Mouse (Mus musculus): ENCODE measurements around the gene Sept11. TPM values are rescaled to one million over a fixed set of nuclear protein-coding genes. Genes with fewer than 3 reads are reported as not detected.

Gene Sept11
- polyA plus RNA-seq (2012; ENCODE audit: insufficient read depth, low replicate concordance): 8.9 and 29.8 TPM in 2 replicates

DNA sequence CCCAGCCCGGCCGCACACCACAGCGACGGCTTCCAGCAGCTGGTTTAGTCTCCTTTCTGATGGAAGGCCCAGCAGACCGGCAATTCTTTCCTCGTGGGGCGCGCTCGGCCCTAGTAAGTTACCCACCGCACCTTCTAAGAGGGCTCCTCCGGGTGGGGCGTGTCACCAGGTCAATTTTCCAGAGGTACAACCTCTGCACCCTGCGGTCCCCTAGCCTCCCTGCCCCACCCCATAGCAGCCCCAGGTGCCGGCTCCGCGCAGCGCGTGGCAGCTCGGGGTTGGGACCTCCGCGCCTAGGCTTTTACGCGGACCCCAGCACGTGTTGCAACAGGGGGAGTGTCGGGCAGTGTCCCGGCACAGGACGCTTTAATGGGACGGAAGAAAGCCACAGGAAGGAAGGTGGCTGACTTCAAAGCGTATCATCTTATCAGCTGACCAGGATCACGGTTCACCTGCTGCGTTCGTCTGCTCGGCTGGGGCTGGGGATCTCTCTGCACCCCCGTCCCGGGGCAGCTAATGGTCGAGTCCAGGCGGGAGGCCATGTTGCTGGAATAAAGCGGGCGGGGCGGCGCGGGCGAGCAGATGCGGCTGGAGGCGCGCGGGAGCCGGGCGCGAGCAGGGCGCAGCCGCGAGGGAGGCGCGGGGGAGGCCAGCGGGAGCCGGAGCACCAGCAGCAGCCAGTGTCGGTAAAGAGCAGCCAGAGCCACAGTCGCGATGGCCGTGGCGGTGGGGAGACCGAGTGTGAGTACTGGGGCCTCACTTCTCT lies at the start of gene Sept11:
Gene Sept11, plus strand, starts transcription at position 581 of the 766 bp plus-strand sequence.
- H3K36me3 ChIP-seq (replicated peaks; ENCODE audit: low read length): peaks cover 25% of the 10 kb centered on the region
- peak within 1 kb of the TSS; percentile 100 for H3K4me3 ChIP-seq (replicated peaks)
- H3K9me3 ChIP-seq: no peaks in the 10 kb centered on the region
- no peaks in the 10 kb centered on the region for H3K27me3 ChIP-seq (replicated peaks)
- peaks cover 65% of the 10 kb centered on the region for H3K4me1 ChIP-seq
- TF ChIP-seq GATA1 (IDR thresholded peaks at IDR 0.05; ENCODE audit: borderline replicate concordance, low read length) (no peak), FLI1 (IDR thresholded peaks at IDR 0.05; ENCODE audit: low read length) (no peak)

DNA sequence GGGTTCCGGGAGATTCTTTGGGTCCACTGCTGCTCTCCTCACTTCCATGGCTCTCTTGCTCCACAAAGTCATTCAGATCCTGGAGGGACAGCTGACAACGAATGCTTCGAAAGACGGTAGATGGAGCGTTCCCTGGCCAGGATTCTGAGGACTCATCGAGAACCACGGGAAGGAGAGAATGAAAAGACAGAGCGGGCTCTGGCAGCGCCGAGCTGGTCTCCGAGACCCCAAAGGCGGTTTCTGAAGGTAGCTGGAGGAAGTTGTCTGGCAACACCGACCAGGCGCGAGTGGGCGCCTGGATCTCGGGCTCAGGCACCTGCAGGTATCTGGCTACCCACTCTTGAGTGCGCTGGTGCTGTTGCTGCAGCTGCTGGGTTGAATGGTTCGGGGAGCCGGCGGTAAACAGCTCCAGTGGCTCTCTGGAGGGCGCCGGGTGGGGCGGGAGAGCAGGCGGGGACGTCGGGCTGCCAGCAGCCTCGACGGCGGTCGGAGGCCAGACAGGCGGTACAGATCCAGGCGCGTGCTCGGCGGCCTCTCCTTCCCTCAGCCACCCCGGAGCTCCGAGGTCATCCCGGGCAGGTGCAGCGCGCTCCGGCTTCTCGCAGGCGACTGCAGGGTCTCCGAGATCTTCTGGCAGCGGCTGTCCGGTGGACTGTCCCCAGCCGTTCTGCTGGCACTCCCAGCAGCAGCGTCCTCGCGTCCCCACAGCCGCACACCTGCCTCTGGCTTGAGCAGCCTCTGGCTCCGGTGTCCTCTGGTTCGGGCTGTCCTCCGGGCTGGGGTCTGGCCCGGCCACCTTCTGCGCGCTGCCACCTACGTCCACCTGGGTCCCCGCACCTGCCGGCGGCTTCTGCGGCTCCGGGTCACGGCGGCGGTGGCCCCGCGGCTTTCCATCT lies 49.3 kb upstream of the Sept11 start:
- Histone ChIP-seq H3K9me3 (peaks cover 4% of the 10 kb centered on the region; the same call in 1 of the 2 replicates), H3K27me3 (replicated peaks) (peaks cover 87% of the 10 kb centered on the region), H3K36me3 (replicated peaks; ENCODE audit: low read length) (no peaks in the 10 kb centered on the region), H3K4me3 (replicated peaks) (peak overlapping the region; percentile 90), H3K4me1 (peaks cover 45% of the 10 kb centered on the region)
- TF ChIP-seq FLI1 (IDR thresholded peaks at IDR 0.05; ENCODE audit: low read length): no peak
- no peak for TF ChIP-seq GATA1 (IDR thresholded peaks at IDR 0.05; ENCODE audit: borderline replicate concordance, low read length)

DNA sequence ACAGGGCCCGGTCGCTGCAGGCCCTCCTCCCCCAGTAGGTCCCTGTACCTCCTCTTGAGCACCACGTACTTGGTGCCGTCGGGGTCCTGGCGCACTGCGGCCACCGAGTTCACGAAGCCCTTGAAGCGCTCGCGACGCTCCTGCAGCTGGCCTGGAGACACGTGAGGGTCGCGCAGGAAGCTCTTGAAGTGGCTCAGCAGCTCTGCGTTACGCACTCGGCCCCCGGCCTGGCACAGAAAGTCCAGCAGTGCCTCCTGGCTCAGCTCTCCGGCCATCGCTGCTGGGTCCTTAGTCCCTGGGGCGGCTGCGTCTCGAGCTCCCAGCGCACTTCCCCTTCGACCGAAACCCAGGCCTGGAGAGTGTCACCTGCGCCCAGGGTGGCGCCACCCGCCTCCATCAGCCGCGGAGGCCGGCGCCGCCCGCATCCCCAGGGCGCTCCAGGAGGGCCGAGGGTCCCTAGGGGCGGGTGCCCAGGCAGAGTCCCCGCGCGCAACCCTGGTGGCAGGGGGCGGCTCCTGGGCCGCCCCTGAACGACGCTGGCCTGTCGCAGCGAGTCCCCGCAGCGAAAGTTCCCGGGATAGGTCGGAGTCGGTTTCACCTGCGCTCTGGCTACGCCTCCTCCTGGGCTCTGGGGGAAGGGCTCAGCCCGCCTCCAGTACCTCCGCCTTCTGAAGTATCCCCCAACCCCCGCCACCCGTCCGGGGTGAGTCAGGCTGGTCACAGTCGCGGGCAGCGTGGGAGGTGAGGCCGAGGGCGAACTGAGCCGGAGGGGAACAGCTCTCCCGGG lies 48.5 kb upstream of the Sept11 start, which contains the start of gene Sowahb:
Gene Sowahb, minus strand, starts transcription at position 439 of the 787 bp plus-strand sequence.
- H3K4me3 ChIP-seq (replicated peaks): peak within 1 kb of the TSS; percentile 90

DNA sequence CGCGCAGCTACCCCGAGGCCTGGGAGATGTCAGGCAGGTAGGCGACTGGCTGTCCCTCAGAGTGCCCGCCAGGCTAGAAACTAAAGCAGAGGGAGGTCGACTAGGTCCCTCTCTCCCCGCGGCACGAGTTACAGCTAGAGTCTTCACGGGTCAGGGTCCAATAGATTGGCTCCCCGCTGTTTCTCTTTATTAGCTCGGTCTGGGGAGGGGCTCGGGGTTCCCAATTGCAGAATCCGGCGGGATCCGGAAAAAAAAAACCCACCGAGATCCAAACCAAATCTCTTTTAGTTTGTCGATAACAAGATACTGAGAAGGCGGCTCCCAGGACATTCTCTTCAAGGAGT lies 47.9 kb upstream of the Sept11 start:
- TF ChIP-seq FLI1 (IDR thresholded peaks at IDR 0.05; ENCODE audit: low read length): no peak
- TF ChIP-seq GATA1 (IDR thresholded peaks at IDR 0.05; ENCODE audit: borderline replicate concordance, low read length): no peak
- peaks cover 41% of the 10 kb centered on the region for H3K4me1 ChIP-seq
- H3K27me3 ChIP-seq (replicated peaks): peaks cover 90% of the 10 kb centered on the region
- H3K4me3 ChIP-seq (replicated peaks): peak overlapping the region; percentile 90
- no peaks in the 10 kb centered on the region for H3K36me3 ChIP-seq (replicated peaks; ENCODE audit: low read length)
- peaks cover 4% of the 10 kb centered on the region; the same call in 1 of the 2 replicates for H3K9me3 ChIP-seq

More for the DNA sequence above, 48.5 kb upstream of the Sept11 start, which contains the start of gene Sowahb:
- TF ChIP-seq GATA1 (IDR thresholded peaks at IDR 0.05; ENCODE audit: borderline replicate concordance, low read length) (no peak), FLI1 (IDR thresholded peaks at IDR 0.05; ENCODE audit: low read length) (no peak)
- peaks cover 4% of the 10 kb centered on the region; the same call in 1 of the 2 replicates for H3K9me3 ChIP-seq
- H3K36me3 ChIP-seq (replicated peaks; ENCODE audit: low read length): no peaks in the 10 kb centered on the region
- H3K27me3 ChIP-seq (replicated peaks): peaks cover 91% of the 10 kb centered on the region
- peaks cover 43% of the 10 kb centered on the region for H3K4me1 ChIP-seq

DNA sequence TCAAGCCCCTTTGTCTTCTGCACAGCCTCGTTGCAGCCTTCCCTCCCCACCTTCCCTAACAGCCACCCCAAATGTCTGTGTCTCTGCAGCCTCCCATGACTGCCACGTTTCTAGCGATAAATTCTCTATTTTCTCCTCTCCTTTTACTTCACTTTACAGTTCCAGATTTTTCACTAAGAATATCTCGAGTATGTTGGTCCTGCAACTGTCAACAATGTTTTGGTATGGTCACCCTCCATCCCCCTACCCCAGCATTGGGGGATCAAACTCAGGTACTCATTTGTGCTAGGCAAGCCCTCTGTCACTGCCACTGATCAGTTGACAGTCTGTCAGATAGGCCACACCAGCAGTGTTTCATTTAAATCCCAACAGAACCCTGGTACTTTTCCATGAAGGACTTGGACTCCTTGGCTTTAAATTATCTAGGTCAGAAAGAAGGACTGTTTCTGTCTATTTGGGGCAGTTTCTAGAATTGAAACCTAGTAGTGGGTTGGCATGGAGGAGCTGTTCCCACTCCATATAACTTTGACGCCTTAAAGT lies 46.9 kb upstream of the Sept11 start:
- Histone ChIP-seq H3K9me3 (peaks cover 8% of the 10 kb centered on the region), H3K4me1 (peaks cover 42% of the 10 kb centered on the region), H3K4me3 (replicated peaks) (no peak overlapping the region), H3K36me3 (replicated peaks; ENCODE audit: low read length) (no peaks in the 10 kb centered on the region), H3K27me3 (replicated peaks) (peaks cover 89% of the 10 kb centered on the region)
- TF ChIP-seq GATA1 (IDR thresholded peaks at IDR 0.05; ENCODE audit: borderline replicate concordance, low read length) (no peak), FLI1 (IDR thresholded peaks at IDR 0.05; ENCODE audit: low read length) (no peak)

DNA sequence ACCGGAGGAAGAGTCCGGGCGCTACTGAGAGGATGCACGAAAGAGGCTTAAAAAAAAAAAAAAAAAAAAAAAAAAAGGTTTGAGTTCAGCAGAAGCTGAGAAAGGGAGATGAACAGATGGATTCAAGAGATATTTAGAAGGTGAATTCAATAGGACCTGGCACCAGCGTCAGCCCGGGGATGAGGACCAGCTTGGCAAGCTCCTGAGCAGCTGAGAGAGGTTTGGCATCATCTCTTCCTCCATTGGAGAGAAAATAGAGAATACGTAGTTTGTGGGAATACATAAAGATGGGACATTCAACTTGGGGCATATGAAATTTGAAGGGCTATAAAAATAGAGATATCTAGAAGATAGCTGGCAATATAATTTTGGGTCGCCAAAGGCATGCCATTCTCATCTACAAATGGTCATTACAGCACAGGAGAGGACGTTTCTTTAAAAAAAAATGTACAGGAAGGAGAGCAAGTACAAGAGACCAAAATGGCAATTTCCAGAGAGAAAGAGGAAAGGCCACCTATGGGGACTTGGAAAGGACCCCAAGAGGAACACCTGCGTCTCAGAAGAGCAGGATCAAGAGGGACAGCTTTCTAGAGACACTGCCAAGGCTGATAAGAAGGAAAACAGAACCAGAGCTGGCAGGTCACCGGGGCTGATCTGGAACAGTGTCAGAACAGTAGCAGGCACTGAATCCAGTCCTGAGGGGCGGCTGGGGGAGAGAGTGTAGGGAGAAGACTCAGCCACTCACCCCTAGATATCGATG lies 44.6 kb upstream of the Sept11 start:
- Histone ChIP-seq H3K9me3 (peaks cover 4% of the 10 kb centered on the region), H3K36me3 (replicated peaks; ENCODE audit: low read length) (no peaks in the 10 kb centered on the region), H3K4me3 (replicated peaks) (no peak overlapping the region), H3K4me1 (peaks cover 39% of the 10 kb centered on the region), H3K27me3 (replicated peaks) (peaks cover 66% of the 10 kb centered on the region)
- TF ChIP-seq GATA1 (IDR thresholded peaks at IDR 0.05; ENCODE audit: borderline replicate concordance, low read length) (no peak), FLI1 (IDR thresholded peaks at IDR 0.05; ENCODE audit: low read length) (no peak)

DNA sequence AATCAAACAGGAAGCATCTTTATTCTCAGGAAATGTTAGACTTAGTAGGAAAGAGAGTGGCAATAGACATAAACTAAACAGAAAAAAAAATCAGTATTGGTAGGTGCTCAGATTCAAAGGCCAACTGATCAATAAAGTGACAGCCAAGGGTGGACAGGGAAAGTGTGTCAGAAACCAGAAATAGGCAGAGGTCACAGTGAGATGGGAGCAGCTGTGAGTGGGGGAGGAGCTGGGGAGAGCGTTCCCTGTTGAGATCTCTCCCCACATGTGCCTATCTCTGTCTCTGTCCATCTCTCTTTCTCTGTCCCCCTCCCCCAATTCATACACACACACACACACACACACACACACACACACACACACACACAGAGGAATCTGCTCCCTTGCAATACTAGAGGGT lies 43.3 kb upstream of the Sept11 start:
- Histone ChIP-seq H3K36me3 (replicated peaks; ENCODE audit: low read length) (no peaks in the 10 kb centered on the region), H3K4me3 (replicated peaks) (no peak overlapping the region), H3K27me3 (replicated peaks) (peaks cover 56% of the 10 kb centered on the region), H3K9me3 (peaks cover 4% of the 10 kb centered on the region), H3K4me1 (peaks cover 37% of the 10 kb centered on the region)
- TF ChIP-seq FLI1 (IDR thresholded peaks at IDR 0.05; ENCODE audit: low read length) (no peak), GATA1 (IDR thresholded peaks at IDR 0.05; ENCODE audit: borderline replicate concordance, low read length) (no peak)

DNA sequence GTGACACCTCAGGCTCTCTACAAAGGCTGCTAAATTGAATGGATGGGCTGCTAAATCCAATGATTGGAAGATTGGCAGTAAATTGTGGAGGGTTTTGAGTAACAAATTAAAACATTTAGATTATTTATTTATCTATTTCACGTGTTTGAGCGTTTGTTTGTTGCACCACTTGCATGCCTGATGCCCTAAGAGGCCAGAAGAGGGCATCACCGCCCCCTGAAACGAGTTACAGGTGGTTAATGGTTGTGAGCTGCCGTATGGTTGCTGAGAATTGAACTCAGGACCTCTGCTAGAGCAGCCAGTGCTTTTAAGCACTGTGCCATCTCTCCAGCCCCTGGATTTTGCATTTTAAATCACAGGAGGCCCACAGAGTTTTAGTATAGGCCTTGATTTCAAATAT lies 42.2 kb upstream of the Sept11 start:
- Histone ChIP-seq H3K9me3 (peaks cover 4% of the 10 kb centered on the region), H3K36me3 (replicated peaks; ENCODE audit: low read length) (no peaks in the 10 kb centered on the region), H3K4me1 (peaks cover 31% of the 10 kb centered on the region), H3K27me3 (replicated peaks) (peaks cover 46% of the 10 kb centered on the region), H3K4me3 (replicated peaks) (no peak overlapping the region)
- TF ChIP-seq FLI1 (IDR thresholded peaks at IDR 0.05; ENCODE audit: low read length) (no peak), GATA1 (IDR thresholded peaks at IDR 0.05; ENCODE audit: borderline replicate concordance, low read length) (no peak)
